Mouse (Mus musculus): ENCODE data around the gene Zmynd15.

GRCm38 (mm10) chr11:70443964-70444363 is 15.3 kb upstream of the Zmynd15 start:
- no peak for TF ChIP-seq POLR2A (IDR thresholded peaks at IDR 0.05; ENCODE audit: insufficient read depth, low read depth, low read length)
- no peak for TF ChIP-seq CTCF (IDR thresholded peaks at IDR 0.05)
- no peak for TF ChIP-seq EP300 (IDR thresholded peaks at IDR 0.05; ENCODE audit: insufficient read depth, low read depth, low read length)
